Mouse (Mus musculus) T-helper 1 cell (primary cell): ENCODE data around the gene Gm13287.
"Not testable (repeated sequence)": the region's sequence is repeated elsewhere in the genome, so short reads cannot be mapped to it uniquely, and the experiment has no call there.

ENCODE experiments used
- in situ Hi-C: fragments of 300-600 bp; cut with MboI, MseI; formaldehyde crosslinking; loops from one replicate; pipeline ENCODE4 v1.15.1; 2025; ENCODE audit warnings: high pct_unique_total_duplicates

The Gm13287 gene

DNA sequence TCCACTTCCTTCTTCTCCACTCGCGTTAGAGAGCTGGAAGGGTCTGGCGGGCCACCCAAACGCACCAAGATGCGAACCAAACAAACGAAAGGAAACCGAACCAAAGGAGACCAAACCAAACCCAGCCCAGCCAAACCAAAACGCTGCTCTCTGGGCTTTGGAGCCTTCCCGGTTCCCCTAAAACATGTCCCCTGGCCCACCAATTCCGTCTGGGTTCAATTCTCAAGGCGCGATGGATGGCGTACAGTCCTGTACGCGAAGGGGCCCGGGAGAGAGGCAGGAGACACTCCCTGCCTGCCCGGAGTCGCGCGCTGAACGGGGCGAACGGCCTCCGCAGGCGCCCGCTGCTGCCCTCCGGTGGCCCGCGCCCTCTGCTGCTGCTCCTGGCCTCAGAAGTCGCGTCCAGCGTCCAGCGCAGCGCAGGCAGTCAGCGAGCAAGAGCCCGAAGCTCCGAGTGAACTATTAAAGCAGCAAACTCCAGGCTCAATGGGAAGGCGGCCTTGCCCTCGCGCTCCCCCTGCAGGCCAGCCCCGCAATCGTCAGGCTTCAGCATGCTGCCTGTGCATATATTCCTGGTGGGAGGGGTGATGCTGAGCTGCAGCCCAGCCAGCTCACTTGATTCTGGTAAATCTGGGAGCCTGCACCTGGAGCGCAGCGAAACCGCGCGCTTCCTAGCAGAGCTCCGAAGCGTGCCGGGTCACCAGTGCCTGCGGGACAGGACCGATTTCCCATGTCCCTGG, 8.9 kb upstream of the Gm13287 start, which contains the start of gene Gm13275:
Gene Gm13275 (plus strand): TSS at position 552 of the 740 bp plus-strand sequence.
- in situ Hi-C loops, result loop anchor here (25.0 kb wide), 1 partner anchor 782 kb away; no protein-coding TSS in a partner anchor

- in situ Hi-C loops, result loop anchor here (25.0 kb wide), 1 partner anchor 785 kb away; no protein-coding TSS in a partner anchor
Observed at GRCm38 (mm10) chr4:88797097-88797496, 6.0 kb upstream of the Gm13287 start, which contains the start of gene Gm13279. Gm13279 (plus strand) TSS chr4:88797397.

DNA sequence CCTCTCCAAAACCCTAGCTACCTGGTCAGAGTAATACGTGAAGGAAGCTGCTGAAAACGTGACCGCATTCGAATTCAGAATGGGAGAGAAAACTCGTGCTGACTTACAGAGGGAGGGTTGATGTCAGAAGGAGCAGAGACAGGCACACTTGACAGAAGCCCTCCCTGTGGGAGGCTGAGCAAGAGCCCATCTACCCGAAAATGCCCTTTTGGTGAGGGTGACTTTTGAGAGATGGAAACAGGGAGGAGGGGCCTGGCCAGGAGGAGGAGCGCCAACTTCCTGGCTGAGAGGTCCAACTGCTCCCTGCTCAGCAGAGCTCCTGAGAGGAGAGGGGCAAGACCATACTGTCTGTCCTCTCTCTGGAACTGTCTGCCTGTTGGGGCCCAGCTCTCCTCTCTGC, 3.7 kb upstream of the Gm13287 start, which contains the start of gene Gm13285:
Gene Gm13285 (plus strand): TSS at position 301 of the 400 bp plus-strand sequence.
- in situ Hi-C loops, result loop anchor here (25.0 kb wide), 1 partner anchor 787 kb away; no protein-coding TSS in a partner anchor

GRCm38 (mm10) chr4:88805231-88805630, 2.2 kb downstream of the Gm13287 start, which contains the start of gene Gm13288:
Gm13288 (plus strand) TSS chr4:88805531.
- in situ Hi-C loops, result loop anchor here (5.0 kb wide), 1 partner anchor 33 kb away; the partner anchor contains the start of gene Gm13290

DNA sequence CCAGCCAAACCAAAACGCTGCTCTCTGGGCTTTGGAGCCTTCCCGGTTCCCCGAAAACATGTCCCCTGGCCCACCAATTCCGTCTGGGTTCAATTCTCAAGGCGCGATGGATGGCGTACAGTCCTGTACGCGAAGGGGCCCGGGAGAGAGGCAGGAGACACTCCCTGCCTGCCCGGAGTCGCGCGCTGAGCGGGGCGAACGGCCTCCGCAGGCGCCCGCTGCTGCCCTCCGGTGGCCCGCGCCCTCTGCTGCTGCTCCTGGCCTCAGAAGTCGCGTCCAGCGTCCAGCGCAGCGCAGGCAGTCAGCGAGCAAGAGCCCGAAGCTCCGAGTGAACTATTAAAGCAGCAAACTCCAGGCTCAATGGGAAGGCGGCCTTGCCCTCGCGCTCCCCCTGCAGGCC, 2.7 kb downstream of the Gm13287 start:
- in situ Hi-C loops, result loop anchor here (5.0 kb wide), 1 partner anchor 33 kb away; the partner anchor contains the start of gene Gm13290

- in situ Hi-C loops, result no loop called here
Observed at GRCm38 (mm10) chr4:88815928-88816327, 12.9 kb downstream of the Gm13287 start, which contains the start of gene Ifna7. Ifna7 (plus strand) TSS chr4:88816228.

- in situ Hi-C loops, result no loop called here
Observed at GRCm38 (mm10) chr4:88819659-88820058, 16.6 kb downstream of the Gm13287 start, which contains the start of gene Ifna11. Ifna11 (plus strand) TSS chr4:88819959.

- in situ Hi-C loops, result no loop called here
Observed at GRCm38 (mm10) chr4:88822995-88823394, 19.9 kb downstream of the Gm13287 start.

- in situ Hi-C loops, result not testable (repeated sequence)
Observed at GRCm38 (mm10) chr4:88827116-88827515, 24.1 kb downstream of the Gm13287 start, which contains the start of gene Ifna6. Ifna6 (plus strand) TSS chr4:88827416.

- in situ Hi-C loops, result no loop called here
Observed at GRCm38 (mm10) chr4:88830523-88830922, 27.5 kb downstream of the Gm13287 start.

GRCm38 (mm10) chr4:88835225-88835624, 32.2 kb downstream of the Gm13287 start, which contains the start of gene Ifna5:
Ifna5 (plus strand) TSS chr4:88835525.
- in situ Hi-C loops, result not testable (repeated sequence)

GRCm38 (mm10) chr4:88838828-88839227, 35.8 kb downstream of the Gm13287 start:
- in situ Hi-C loops, result no loop called here

DNA sequence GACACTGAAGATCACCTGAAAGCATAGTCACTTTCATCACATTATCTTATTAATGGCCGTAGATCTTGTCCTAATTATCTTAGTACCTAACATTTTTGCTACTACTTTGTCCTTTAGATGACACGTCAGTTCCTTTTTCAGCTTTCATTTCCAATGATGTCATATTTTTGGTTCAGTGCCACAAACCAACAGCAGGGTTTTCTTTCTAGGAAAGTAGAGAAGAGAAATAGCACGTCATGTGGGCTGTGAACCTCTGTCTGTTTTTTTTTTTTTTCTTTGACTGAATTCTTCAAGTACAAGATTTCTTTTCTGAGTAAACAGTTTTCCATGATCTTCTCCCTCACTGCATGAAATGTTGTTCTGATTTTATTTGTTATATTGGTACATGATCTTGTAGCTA, 37.0 kb downstream of the Gm13287 start:
- in situ Hi-C loops, result no loop called here

DNA sequence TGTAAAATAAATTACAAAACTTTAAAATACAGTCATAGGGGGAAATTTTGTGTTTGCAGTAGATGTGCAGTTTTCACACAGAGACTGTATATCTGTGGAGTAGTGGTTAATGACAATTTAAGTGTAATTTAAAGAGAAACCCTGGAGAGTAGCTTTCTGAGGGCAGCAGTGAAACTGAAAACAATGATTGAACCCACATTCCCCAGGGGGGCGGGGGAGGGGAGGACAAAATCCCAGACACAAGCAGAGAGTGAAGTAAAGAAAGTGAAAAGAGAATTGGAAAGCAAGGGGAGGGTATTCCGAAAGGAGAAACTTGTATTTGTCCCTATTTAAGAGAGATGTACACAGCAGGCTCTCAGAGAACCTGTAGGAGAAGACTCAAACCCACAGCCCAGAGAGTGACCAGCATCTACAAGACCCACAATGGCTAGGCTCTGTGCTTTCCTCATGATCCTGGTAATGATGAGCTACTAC, 38.4 kb downstream of the Gm13287 start, which contains the start of gene Ifna4:
Gene Ifna4 (plus strand): TSS at position 424 of the 474 bp plus-strand sequence.
- in situ Hi-C loops, result no loop called here

DNA sequence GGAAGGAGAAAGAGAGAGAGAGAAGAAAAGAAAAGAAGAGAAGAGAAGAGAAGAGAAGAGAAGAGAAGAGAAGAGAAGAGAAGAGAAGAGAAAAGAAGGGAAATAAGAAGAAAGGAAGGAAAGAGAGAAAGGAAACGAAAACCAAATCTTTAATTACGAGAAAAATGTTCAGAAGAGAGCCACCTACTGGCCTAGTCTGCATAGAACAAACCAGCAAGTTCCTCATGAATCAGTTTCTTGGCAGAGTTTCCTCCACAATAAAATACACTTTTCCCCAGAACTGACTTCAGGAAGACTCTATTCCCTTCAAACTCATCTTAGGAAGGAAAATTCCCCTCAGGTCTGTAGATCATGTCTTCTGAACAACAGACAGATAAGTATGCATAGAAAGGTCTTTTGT, 42.3 kb downstream of the Gm13287 start:
- in situ Hi-C loops, result no loop called here

DNA sequence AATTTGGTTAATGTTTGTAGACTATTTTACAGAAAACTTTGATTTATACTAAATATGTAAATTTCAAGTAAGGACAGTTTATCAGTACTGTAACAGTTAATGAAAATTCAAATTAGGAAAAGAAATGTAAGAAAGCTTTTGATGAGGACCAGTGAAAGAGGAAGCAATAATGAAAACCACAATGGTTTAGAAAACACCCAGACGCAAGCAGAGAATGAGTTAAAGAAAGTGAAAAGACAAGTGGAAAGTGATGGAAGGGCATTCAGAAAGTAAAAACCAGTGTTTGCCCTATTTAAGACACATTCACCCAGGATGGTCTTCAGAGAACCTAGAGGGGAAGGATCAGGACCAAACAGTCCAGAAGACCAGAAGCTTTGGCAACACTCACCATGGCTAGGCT, 46.6 kb downstream of the Gm13287 start, which contains the start of gene Ifna1:
Gene Ifna1 (plus strand): TSS at position 390 of the 400 bp plus-strand sequence.
- in situ Hi-C loops, result no loop called here

DNA sequence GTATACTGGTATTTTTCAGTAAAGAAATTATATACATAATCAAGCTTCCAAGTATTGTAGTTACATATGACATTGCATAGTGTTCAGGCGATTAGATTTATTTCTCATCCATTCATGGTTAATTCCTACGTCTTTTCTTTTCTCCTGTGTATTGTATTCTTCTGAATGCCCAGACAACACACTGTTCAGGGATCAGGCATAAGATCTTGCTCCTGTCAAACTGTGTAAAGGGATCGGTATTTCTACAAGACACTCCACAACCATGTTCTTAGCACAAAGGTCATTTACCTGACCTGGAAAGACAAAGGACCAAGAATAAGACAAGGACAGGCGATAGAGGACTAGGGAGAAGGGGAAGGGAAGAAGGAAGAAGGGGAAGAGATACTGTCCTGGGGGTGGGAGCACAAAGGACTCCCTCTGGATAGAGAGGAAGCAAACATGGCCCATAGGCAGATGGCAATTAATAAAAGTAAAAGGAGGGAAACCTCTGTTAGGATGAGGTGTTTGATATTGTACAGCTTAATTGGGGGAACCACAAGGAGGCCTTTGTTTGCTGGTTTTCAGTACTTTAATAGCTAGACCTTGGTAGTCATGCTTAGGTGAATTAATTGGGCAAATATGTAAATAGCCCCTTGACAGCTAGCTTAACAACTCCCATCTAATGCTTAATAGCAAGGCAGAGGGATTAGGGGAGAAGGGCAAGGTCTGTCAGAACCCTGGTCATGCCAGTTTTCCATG, 48.1 kb downstream of the Gm13287 start:
- in situ Hi-C loops, result no loop called here
